Mouse (Mus musculus): Measurements from ENCODE around the gene Isg15. TPM values are rescaled to one million over a fixed set of nuclear protein-coding genes. Genes with fewer than 3 reads are reported as not detected.

Isg15 gene
- total and polyA plus RNA-seq, 3 experiments = 4.8 to 5.4 TPM; not detected in 1

- DNase-seq (ENCODE audit: low read depth, low spot score) = no peak
- Histone ChIP-seq H3K4me1 (ENCODE audit: control insufficient read depth in 1 of 2, insufficient read depth in 2 of 2, low read length in 2 of 2) (peaks cover 0 to 4% of the 10 kb centered on the region in 2 experiments; a peak in 2 of 4 replicates), H3K79me2 (ENCODE audit: control insufficient read depth, insufficient read depth, low read length, poor library complexity) (no peaks in the 10 kb centered on the region), H3K4me3 (ENCODE audit: control insufficient read depth in 1 of 2, insufficient read depth in 1 of 2, low read depth in 2 of 2, low read length in 2 of 2) (no peak within 1 kb of the TSS), H3K27me3 (ENCODE audit: control insufficient read depth in 1 of 2, insufficient read depth in 2 of 2, low read length in 2 of 2) (no peaks in the 10 kb centered on the region), H3K9me3 (replicated peaks; ENCODE audit: insufficient read depth, low read length) (no peaks in the 10 kb centered on the region), H3K36me3 (ENCODE audit: control insufficient read depth in 1 of 2, insufficient read depth in 2 of 2, low read length in 2 of 2) (no peaks in the 10 kb centered on the region), H3K9ac (ENCODE audit: control insufficient read depth, low read depth, low read length, poor library complexity, severe bottlenecking) (no peak within 1 kb of the TSS), H3K27ac (ENCODE audit: control insufficient read depth, low read depth, low read length) (no peak within 1 kb of the TSS)
- TF ChIP-seq MYC (IDR thresholded peaks at IDR 0.05; ENCODE audit: low read depth, low read length) (no peak), MYB (IDR thresholded peaks at IDR 0.05; ENCODE audit: low read depth, low read length) (no peak), TBP (IDR thresholded peaks at IDR 0.05; ENCODE audit: low read depth, low read length) (no peak), POLR2AphosphoS2 (IDR thresholded peaks at IDR 0.05; ENCODE audit: low read length) (no peak), MXI1 (IDR thresholded peaks at IDR 0.05; ENCODE audit: low read depth, low read length) (no peak), CHD1 (IDR thresholded peaks at IDR 0.05; ENCODE audit: low read depth, low read length) (no peak), TAL1 (IDR thresholded peaks at IDR 0.05; ENCODE audit: low read length) (no peak), RAD21 (IDR thresholded peaks at IDR 0.05; ENCODE audit: low read depth, low read length) (no peak)
These were observed 15.0 kb upstream of the Isg15 start, which contains the start of gene Perm1 for GRCm38 (mm10) chr4:156215649-156216048. Gene Perm1 (plus strand): TSS chr4:156215868.

DNA sequence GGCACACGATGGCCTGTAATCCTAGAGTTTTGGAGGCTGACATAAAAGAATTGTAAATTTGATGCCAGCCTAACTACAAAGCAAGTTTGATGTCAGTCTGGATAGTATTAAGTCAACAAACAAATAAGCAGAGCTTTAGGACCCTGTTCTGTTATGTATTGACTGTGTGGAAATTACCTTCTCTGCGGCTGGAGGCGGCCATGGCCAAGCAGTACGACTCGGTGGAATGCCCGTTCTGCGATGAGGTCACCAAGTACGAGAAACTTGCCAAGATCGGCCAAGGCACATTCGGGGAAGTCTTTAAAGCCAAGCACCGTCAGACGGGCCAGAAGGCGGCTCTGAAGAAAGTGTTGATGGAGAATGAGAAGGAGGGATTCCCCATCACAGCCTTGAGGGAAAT lies 12.5 kb upstream of the Isg15 start:
- no peak for DNase-seq (ENCODE audit: low read depth, low spot score)
- TF ChIP-seq ELF1 (IDR thresholded peaks at IDR 0.05; ENCODE audit: low read depth, low read length) (no peak), ZC3H11A (IDR thresholded peaks at IDR 0.05; ENCODE audit: low read depth, low read length) (no peak), TAL1 (IDR thresholded peaks at IDR 0.05; ENCODE audit: low read length) (no peak), HCFC1 (IDR thresholded peaks at IDR 0.05; ENCODE audit: low read depth, low read length) (no peak), GATA1 (IDR thresholded peaks at IDR 0.05; ENCODE audit: low read depth, low read length) (no peak), USF1 (IDR thresholded peaks at IDR 0.05; ENCODE audit: low read depth, low read length) (no peak), MEF2A (IDR thresholded peaks at IDR 0.05; ENCODE audit: extremely low read depth, insufficient replicate concordance, low read depth, low read length, poor library complexity, severe bottlenecking) (no peak), GABPA (IDR thresholded peaks at IDR 0.05; ENCODE audit: low read depth, low read length) (no peak)
- H3K27me3 ChIP-seq (ENCODE audit: control insufficient read depth in 1 of 2, insufficient read depth in 2 of 2, low read length in 2 of 2) = no peaks in the 10 kb centered on the region
- H3K27ac ChIP-seq (ENCODE audit: control insufficient read depth, low read depth, low read length) = no peak overlapping the region
- H3K36me3 ChIP-seq (ENCODE audit: control insufficient read depth in 1 of 2, insufficient read depth in 2 of 2, low read length in 2 of 2) = no peaks in the 10 kb centered on the region
- peaks cover 2 to 4% of the 10 kb centered on the region in 2 experiments; a peak in 3 of 4 replicates for H3K4me1 ChIP-seq (ENCODE audit: control insufficient read depth in 1 of 2, insufficient read depth in 2 of 2, low read length in 2 of 2)
- no peak overlapping the region for H3K9ac ChIP-seq (ENCODE audit: control insufficient read depth, low read depth, low read length, poor library complexity, severe bottlenecking)
- H3K9me3 ChIP-seq (replicated peaks; ENCODE audit: insufficient read depth, low read length) = no peaks in the 10 kb centered on the region
- H3K79me2 ChIP-seq (ENCODE audit: control insufficient read depth, insufficient read depth, low read length, poor library complexity) = no peaks in the 10 kb centered on the region
- no peak overlapping the region for H3K4me3 ChIP-seq (ENCODE audit: control insufficient read depth in 1 of 2, insufficient read depth in 1 of 2, low read depth in 2 of 2, low read length in 2 of 2)
